Mouse (Mus musculus) ES-E14 (cell line): ENCODE measurements around the gene Bdp1.

Experiments used
- CHD2 ChIP-seq: IDR thresholded peaks from 2 replicates; pipeline ENCODE4 v1.6.1; 2014; ENCODE audit warnings: mild to moderate bottlenecking, low read depth, low read length, inconsistent platforms
- HCFC1 ChIP-seq: IDR thresholded peaks from 2 replicates; pipeline ENCODE4 v1.6.1; 2012; ENCODE audit warnings: low read length, inconsistent platforms, borderline replicate concordance; ENCODE audit not compliant: insufficient read depth
- MAFK ChIP-seq: IDR thresholded peaks from 2 replicates; pipeline ENCODE4 v1.6.1; 2014; ENCODE audit warnings: mild to moderate bottlenecking, low read depth, low read length, inconsistent platforms; ENCODE audit not compliant: insufficient read depth
- ZC3H11A ChIP-seq: IDR thresholded peaks from 2 replicates; pipeline ENCODE4 v1.6.1; 2012; ENCODE audit warnings: low read depth, mild to moderate bottlenecking, inconsistent platforms, low read length, borderline replicate concordance
- ZNF384 ChIP-seq: IDR thresholded peaks from 2 replicates; pipeline ENCODE4 v1.6.1; 2012; ENCODE audit warnings: low read depth, low read length, inconsistent platforms

GRCm38 (mm10) chr13:100005911-100006496 is 97.9 kb downstream of the Bdp1 start:
- TF ChIP-seq ZNF384 (no peak), CHD2 (no peak), MAFK (no peak), HCFC1 (no peak), ZC3H11A (no peak)
